Mouse (Mus musculus) megakaryocyte, embryonic 14.5 days (primary cell): ENCODE measurements around the gene Chka.

Experiments used
- FLI1 ChIP-seq: IDR thresholded peaks from 2 replicates; pipeline ENCODE4 v1.6.1; 2012; ENCODE audit warnings: low read length, inconsistent platforms, mixed read lengths
- GATA1 ChIP-seq: IDR thresholded peaks from 3 replicates; pipeline ENCODE4 v1.6.1; 2012; ENCODE audit warnings: mixed read lengths, low read length, inconsistent platforms, borderline replicate concordance

GRCm38 (mm10) chr19:3914535-3914934, 63.0 kb downstream of the Chka start:
- TF ChIP-seq GATA1, result no peak
- TF ChIP-seq FLI1, result no peak
